Mouse (Mus musculus): ENCODE measurements around the gene Sarm1. TPM values are rescaled to one million over a fixed set of nuclear protein-coding genes. Genes with fewer than 3 reads are reported as not detected.

Sarm1 gene
- polyA plus RNA-seq (2017; shearing (Covaris generic)), result 3.3 TPM

GRCm38 (mm10) chr11:78497544-78498522 is at the start of gene Sarm1:
Gene Sarm1, minus strand, starts transcription at chr11:78497754.

DNA sequence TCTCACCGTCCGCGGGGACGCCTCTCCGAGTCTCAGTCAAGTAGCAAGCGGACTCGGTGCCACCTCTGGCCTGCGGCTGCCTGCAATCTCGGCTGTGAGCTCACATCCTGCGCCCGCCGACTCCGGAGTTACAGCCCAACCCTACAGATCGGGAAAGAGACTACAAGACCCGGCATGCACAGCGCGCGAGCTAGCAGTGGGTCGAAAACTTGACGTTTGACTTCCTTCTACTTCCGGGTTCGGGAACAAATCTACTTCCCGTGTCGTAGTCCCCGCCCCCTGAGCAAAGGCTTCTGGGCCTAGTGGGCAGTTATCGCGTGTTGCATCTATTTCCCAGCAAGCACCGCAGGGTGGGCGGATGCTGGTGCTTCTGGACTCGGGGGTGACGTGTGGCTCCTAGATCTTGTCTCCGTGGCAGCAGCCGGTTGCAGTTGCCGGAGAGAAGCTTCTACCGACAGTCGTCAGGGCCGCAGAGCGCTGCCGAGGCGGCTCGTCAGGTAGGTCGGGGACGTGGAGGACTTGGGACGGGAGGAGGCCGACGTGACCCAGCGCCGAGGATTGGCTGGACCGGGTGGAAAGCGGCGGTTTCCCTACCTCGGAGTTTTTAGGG is 38.6 kb upstream of the Sarm1 start, which contains the start of the genes Tnfaip1 and Ift20:
Gene Tnfaip1, minus strand, starts transcription at position 253 of the 610 bp plus-strand sequence.
Gene Ift20, plus strand, starts transcription at position 282 of the 610 bp plus-strand sequence.

DNA sequence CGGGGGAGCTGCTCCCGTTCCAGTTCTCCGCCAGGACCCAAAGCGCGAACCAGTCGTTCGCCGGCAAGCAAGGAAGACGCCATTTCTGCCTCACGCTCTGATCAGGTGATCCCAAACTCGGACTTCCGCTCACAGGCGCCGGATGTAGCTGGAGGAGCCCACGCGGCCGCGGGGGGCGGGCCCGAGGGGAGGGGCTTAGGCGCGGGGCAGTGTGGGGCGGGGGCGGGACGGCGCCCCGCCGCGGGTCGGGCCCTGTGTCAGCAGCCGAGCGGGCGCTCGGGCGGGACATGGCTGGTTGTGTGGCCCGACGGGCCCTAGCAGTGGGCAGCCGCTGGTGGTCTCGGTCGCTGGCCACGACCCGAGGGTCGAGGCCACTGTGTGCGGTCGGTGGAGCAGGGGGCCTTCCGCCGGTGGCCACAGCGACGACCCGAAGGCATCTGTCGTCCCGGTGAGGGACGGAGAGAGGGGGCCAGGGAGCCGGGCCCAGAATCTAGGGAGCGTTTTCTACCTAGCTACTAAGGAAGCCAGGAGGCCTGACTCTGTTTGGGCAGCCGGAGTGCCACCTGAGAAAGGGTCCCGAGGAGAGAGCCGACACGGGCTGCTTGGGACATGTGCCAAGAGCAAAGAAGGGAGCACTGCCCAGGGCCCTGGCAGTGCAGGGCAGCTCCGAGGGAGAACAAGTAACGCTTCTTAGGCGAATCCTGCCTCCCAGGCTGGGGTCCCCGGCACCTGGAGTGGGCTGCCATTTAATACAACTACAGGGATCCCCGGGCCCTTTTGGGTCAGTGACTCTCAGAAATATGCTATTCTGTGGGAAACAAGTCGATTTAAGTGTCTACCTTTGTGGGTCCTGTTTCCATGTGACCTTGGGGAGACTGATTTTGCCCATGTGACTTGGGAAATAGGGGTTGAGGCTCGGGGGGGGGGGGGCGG is 14.7 kb upstream of the Sarm1 start, which contains the start of the genes Tmem199 and Poldip2:
Gene Tmem199, minus strand, starts transcription at position 148 of the 933 bp plus-strand sequence.
Gene Poldip2, plus strand, starts transcription at position 169 of the 933 bp plus-strand sequence.

GRCm38 (mm10) chr11:78502909-78503650 is 5.5 kb upstream of the Sarm1 start, which contains the start of gene Sebox:
Gene Sebox, plus strand, starts transcription at chr11:78503447.

DNA sequence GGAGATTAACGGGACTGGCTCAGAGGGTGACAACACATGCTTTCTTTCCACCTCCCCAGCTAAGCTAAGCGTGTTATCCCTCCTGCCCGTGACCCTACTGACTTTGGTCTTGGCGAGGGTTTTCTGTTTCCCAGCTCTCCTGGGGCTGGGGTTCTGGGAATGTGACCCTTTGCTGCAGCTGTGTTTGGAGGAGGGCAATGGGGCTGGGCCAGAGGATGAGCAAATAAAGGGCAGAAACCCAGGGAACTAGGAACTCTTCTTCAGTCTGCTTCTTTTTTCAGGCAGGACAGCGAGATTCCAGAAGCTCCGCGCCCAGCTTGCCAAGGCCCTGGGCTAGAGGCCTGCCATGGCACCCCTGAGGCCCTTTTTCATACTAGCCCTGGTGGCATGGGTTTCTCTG is 1.4 kb upstream of the Sarm1 start, which contains the start of gene Vtn:
Gene Vtn, plus strand, starts transcription at position 88 of the 400 bp plus-strand sequence.

GRCm38 (mm10) chr11:78465568-78466180 is 31.9 kb downstream of the Sarm1 start, which contains the start of gene Slc46a1:
Gene Slc46a1, plus strand, starts transcription at chr11:78465697.

Other genes starting within 250 kb of the Sarm1 start
- gene 2610507B11Rik, start 236.0 kb downstream of the Sarm1 start, polyA plus RNA-seq (2017; shearing (Covaris generic)), result 81.4 TPM
- 0.38 TPM for gene BC030499, start 206.9 kb downstream of the Sarm1 start, polyA plus RNA-seq (2017; shearing (Covaris generic))
- 1.9 TPM for gene Spag5, start 196.2 kb downstream of the Sarm1 start, polyA plus RNA-seq (2017; shearing (Covaris generic))
- gene Aldoc, start 174.8 kb downstream of the Sarm1 start, polyA plus RNA-seq (2017; shearing (Covaris generic)), result 5.9 TPM
- 114 TPM for gene Pigs, start 169.3 kb downstream of the Sarm1 start, polyA plus RNA-seq (2017; shearing (Covaris generic))
- gene Unc119, start 154.3 kb downstream of the Sarm1 start, polyA plus RNA-seq (2017; shearing (Covaris generic)), result 59.7 TPM
- gene Foxn1, start 111.2 kb downstream of the Sarm1 start, polyA plus RNA-seq (2017; shearing (Covaris generic)), result not detected
- not detected for gene Slc13a2, start 75.5 kb downstream of the Sarm1 start, polyA plus RNA-seq (2017; shearing (Covaris generic))
- gene Slc46a1, start 32.1 kb downstream of the Sarm1 start, polyA plus RNA-seq (2017; shearing (Covaris generic)), result 2.3 TPM
- not detected for gene Vtn, start 1.3 kb upstream of the Sarm1 start, polyA plus RNA-seq (2017; shearing (Covaris generic))
- not detected for gene Sebox, start 5.7 kb upstream of the Sarm1 start, polyA plus RNA-seq (2017; shearing (Covaris generic))
- gene Tmem199, start 14.4 kb upstream of the Sarm1 start, polyA plus RNA-seq (2017; shearing (Covaris generic)), result 45.8 TPM
- gene Poldip2, start 14.4 kb upstream of the Sarm1 start, polyA plus RNA-seq (2017; shearing (Covaris generic)), result 50.0 TPM
- 16.3 TPM for gene Tnfaip1, start 38.6 kb upstream of the Sarm1 start, polyA plus RNA-seq (2017; shearing (Covaris generic))
- 116 TPM for gene Ift20, start 38.6 kb upstream of the Sarm1 start, polyA plus RNA-seq (2017; shearing (Covaris generic))
- gene Tmem97, start 53.0 kb upstream of the Sarm1 start, polyA plus RNA-seq (2017; shearing (Covaris generic)), result 11.9 TPM
- 13.8 TPM for gene Nlk, start 199.6 kb upstream of the Sarm1 start, polyA plus RNA-seq (2017; shearing (Covaris generic))

Data from CD4-positive, CD25-positive, alpha-beta regulatory T cell (primary cell).